Mouse (Mus musculus): ENCODE results near the gene Spag9. TPM values are rescaled to one million over a fixed set of nuclear protein-coding genes. Genes with fewer than 3 reads are reported as not detected.

Spag9 gene
- polyA plus RNA-seq, 1 experiment from 2014 or later: 107 TPM

Other genes with a start within 250 kb of the Spag9 start
- gene Utp18, start 110.3 kb upstream of the Spag9 start, polyA plus RNA-seq (2014; fragmentation: Nextera tagmentation; extraction: Ambion mirVana): 45.1 and 52.0 TPM in 2 replicates
- 30.5 and 30.6 TPM in 2 replicates for gene Mbtd1, start 110.2 kb upstream of the Spag9 start, polyA plus RNA-seq (2014; fragmentation: Nextera tagmentation; extraction: Ambion mirVana)
- gene Nme2, start 39.8 kb upstream of the Spag9 start, polyA plus RNA-seq (2014; fragmentation: Nextera tagmentation; extraction: Ambion mirVana): 142 and 144 TPM in 2 replicates
- gene Gm20390, start 27.8 kb upstream of the Spag9 start, polyA plus RNA-seq (2014; fragmentation: Nextera tagmentation; extraction: Ambion mirVana): 345 and 375 TPM in 2 replicates
- gene Nme1, start 27.6 kb upstream of the Spag9 start, polyA plus RNA-seq (2014; fragmentation: Nextera tagmentation; extraction: Ambion mirVana): 200 and 215 TPM in 2 replicates
- gene Tob1, start 215.4 kb downstream of the Spag9 start, polyA plus RNA-seq (2014; fragmentation: Nextera tagmentation; extraction: Ambion mirVana): 33.1 and 33.5 TPM in 2 replicates
- 1.7 and 1.8 TPM in 2 replicates for gene Wfikkn2, start 249.9 kb downstream of the Spag9 start, polyA plus RNA-seq (2014; fragmentation: Nextera tagmentation; extraction: Ambion mirVana)